Mouse (Mus musculus): Measurements from ENCODE around the gene Sirt7.

GRCm38 (mm10) chr11:120615606-120616203 lies 9.3 kb downstream of the Sirt7 start:
- TF ChIP-seq CTCF (conservative IDR thresholded peaks at IDR 0.05; ENCODE audit: low read length) = no peak
- TF ChIP-seq POU5F1 (IDR thresholded peaks at IDR 0.05; ENCODE audit: borderline replicate concordance, low read length) = no peak
